Mouse (Mus musculus): ENCODE measurements around the gene Gm20425. TPM values are rescaled to one million over a fixed set of nuclear protein-coding genes. Genes with fewer than 3 reads are reported as not detected.
A peak's percentile ranks its signal among the peaks of the same experiment; 100 is the strongest.

Gene Gm20425
- total RNA-seq, 2 experiments from 2014 or later, result 1.7 to 3.5 TPM

GRCm38 (mm10) chr9:103234059-103234458 lies 4.0 kb upstream of the Gm20425 start:
- intact Hi-C loops (cut with DNase I), result no loop called here
- no peak for TF ChIP-seq CTCF (IDR thresholded peaks at IDR 0.05)
- DNase-seq, result no peak
- Histone ChIP-seq H3K27ac (0 out of 2 replicates have a peak overlapping the region, but pooled peaks have one; percentile 1), H3K4me3 (no peak overlapping the region)

GRCm38 (mm10) chr9:103233006-103233395 lies 2.9 kb upstream of the Gm20425 start:
- H3K4me3 ChIP-seq, result no peak overlapping the region
- intact Hi-C loops (cut with DNase I), result no loop called here
- no peak for TF ChIP-seq CTCF (IDR thresholded peaks at IDR 0.05)
- no peak overlapping the region for H3K27ac ChIP-seq
- no peak for DNase-seq

DNA sequence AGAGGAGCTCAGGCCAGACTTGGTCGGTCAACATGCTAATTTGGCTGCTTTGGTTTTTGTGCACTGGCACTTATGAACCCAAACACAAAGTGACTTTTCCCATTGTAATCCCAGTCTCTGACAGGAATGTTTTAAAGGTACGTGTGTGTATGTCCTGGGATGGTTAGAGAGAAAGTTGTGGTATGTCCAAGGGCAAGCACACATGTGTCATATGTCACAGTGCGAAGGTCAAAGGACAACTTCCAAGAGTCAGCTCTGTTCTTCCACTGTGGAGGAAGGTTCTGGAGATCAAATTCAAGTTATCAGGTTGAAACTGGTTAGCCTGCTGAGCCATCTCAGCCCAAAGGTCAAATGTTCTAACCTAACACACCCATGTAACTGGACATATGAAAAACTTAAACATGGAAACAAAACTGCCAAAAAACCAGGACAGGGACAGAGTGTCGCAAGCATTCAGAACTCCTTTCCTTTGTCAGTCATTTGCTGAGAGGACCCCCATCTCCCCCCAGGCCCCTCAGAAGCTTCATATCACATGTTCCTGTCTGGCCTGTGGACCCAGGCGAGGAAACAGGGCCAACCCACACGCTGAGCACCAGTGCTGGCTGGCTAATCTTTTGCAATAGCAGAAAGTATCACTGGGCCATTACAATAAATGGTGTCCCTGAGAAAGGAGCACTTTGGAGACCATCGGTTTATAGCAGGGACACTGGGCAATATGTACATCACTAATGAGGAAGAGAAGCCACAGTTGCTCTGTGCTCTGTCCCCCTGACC lies 2.3 kb upstream of the Gm20425 start:
- TF ChIP-seq CTCF (IDR thresholded peaks at IDR 0.05), result no peak
- DNase-seq, result no peak
- Histone ChIP-seq H3K4me3 (no peak overlapping the region), H3K27ac (no peak overlapping the region)
- intact Hi-C loops (cut with DNase I), result no loop called here

DNA sequence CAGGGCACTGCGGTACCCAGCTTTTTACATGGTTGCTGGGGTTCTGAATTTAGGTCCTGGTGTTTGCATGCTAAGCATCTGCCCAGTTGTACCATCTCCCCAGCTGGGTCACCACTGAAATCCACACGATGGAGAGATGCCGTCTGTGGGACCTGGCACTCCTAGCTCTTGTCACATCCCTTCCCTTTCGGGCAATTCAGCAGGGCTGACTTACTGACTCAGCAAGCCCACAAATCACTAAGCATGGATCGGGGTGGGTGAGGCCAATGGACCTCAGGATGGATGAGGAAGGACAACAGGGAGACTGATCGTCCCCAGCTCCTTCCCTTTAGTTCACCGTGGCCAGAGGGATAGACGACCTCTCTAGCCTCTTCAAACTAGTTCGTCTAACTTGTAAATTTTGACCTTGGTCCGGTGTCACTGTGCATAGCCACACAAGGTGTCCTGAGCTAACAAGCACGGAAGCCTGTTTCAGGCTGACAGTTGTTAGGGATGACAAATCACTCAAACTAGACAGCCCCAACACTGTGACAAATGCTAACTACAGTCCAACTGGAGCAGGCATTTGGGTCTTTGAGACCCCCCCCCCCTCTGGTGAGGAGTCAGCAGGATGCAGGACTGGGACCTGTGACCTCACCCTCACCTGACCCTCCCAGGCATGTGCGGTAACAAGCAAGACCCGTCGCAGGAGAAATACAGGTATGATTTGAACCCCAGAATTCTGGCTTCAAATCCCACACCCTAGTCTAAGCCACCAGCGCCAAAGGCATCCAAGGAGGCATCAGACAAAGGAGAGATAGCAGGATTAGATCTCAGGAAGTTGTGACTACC lies 855 bp downstream of the Gm20425 start:
- H3K27ac ChIP-seq, result no peak overlapping the region; the same call in 1 of the 2 replicates

GRCm38 (mm10) chr9:103228370-103229003 lies 1.6 kb downstream of the Gm20425 start:
- DNase-seq, result no peak
- Histone ChIP-seq H3K27ac (no peak overlapping the region), H3K4me3 (no peak overlapping the region)
- intact Hi-C loops (cut with DNase I), result no loop called here
- no peak for TF ChIP-seq CTCF (IDR thresholded peaks at IDR 0.05)

More for the DNA sequence above, 855 bp downstream of the Gm20425 start:
- intact Hi-C loops (cut with DNase I), result no loop called here
- TF ChIP-seq CTCF (IDR thresholded peaks at IDR 0.05), result no peak
- DNase-seq, result no peak
- H3K4me3 ChIP-seq, result peak overlapping the region; percentile 60

- DNase-seq, result no peak
- intact Hi-C loops (cut with DNase I), result no loop called here
- H3K4me3 ChIP-seq, result no peak overlapping the region
- no peak for TF ChIP-seq CTCF (IDR thresholded peaks at IDR 0.05)
- no peak overlapping the region for H3K27ac ChIP-seq
Measured at GRCm38 (mm10) chr9:103227760-103228159, 2.3 kb downstream of the Gm20425 start.

- H3K4me3 ChIP-seq, result no peak overlapping the region
- DNase-seq, result peak; percentile 34
- intact Hi-C loops (cut with DNase I), result no loop called here
Measured at GRCm38 (mm10) chr9:103226806-103227205, 3.3 kb downstream of the Gm20425 start.

DNA sequence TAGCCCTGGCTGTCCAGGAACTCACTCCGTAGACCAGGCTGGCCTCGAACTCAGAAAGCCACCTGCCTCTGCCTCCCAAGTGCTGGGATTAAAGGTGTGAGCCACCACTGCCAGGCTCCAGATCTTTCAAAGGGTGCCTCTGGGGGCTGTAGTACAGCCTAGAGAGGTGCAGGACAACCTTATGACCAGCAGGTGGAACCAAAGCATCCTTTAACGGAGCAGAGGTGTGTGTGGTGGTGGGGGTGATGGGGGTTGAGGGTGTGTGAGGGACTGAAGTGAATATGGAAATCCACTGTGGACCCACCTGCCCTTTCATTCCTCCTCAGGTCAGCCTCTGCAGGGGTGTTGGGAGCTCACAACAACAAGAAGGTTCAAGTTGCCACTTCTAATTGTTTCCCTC lies 4.6 kb downstream of the Gm20425 start:
- intact Hi-C loops (cut with DNase I), result no loop called here
- Histone ChIP-seq H3K4me3 (no peak overlapping the region), H3K27ac (no peak overlapping the region)
- TF ChIP-seq CTCF (IDR thresholded peaks at IDR 0.05), result peak; percentile 45
- DNase-seq, result peak; percentile 24

More at GRCm38 (mm10) chr9:103226806-103227205, 3.3 kb downstream of the Gm20425 start:
- no peak overlapping the region for H3K27ac ChIP-seq
- TF ChIP-seq CTCF (IDR thresholded peaks at IDR 0.05), result no peak

- DNase-seq, result no peak
- intact Hi-C loops (cut with DNase I), result no loop called here
- Histone ChIP-seq H3K4me3 (no peak overlapping the region), H3K27ac (no peak overlapping the region)
- no peak for TF ChIP-seq CTCF (IDR thresholded peaks at IDR 0.05)
Measured at GRCm38 (mm10) chr9:103224721-103225120, 5.4 kb downstream of the Gm20425 start.

DNA sequence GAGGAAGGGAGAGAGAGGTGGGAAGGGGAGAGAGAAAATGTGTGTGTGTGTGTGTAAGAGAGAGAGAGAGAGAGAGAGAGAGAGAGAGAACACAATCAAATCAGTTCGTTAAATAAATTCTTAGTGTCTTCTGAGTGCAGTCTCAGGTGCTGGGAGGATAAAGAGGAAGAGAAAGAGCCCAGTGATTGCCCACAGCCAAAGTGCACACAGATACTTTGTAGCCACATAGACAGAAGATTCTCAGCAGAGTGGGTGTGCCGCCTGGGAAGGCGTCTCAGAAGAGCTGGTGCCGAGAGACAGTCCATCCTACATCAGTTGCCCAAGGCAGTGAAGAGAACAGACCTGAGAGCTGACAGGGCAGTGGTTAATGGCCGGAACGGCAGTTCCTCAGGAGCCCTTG lies 15.8 kb downstream of the Gm20425 start:
- TF ChIP-seq CTCF (IDR thresholded peaks at IDR 0.05), result no peak
- DNase-seq, result no peak
- H3K4me3 ChIP-seq, result no peak overlapping the region
- intact Hi-C loops (cut with DNase I), result no loop called here
- no peak overlapping the region for H3K27ac ChIP-seq

DNA sequence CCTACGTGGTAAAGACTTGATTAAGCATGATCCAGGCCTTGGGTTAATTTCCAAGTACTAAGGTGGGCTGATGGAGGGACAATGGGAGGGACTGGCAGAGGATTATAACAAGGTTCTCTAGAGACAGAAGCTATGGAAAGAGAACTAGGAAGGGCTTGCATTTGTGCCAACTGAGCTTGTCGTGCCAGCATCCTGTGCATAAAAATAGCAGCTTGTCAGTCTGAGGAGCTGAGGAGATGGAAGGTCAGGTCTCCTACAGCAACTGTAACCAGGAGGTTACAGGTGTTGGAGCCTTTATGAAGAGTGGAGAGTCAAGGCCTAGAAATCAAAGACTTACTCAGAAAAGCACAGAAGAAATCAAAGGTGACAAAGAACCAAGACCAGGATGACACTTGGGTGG lies 16.5 kb downstream of the Gm20425 start:
- intact Hi-C loops (cut with DNase I), result no loop called here
- DNase-seq, result peak; percentile 55
- Histone ChIP-seq H3K4me3 (no peak overlapping the region), H3K27ac (no peak overlapping the region; the same call in 1 of the 2 replicates)
- TF ChIP-seq CTCF (IDR thresholded peaks at IDR 0.05), result no peak

GRCm38 (mm10) chr9:103212654-103213420 lies 17.3 kb downstream of the Gm20425 start:
- intact Hi-C loops (cut with DNase I), result no loop called here
- peak overlapping the region; percentile 63 for H3K4me3 ChIP-seq

More at GRCm38 (mm10) chr9:103212654-103213420, 17.3 kb downstream of the Gm20425 start:
- DNase-seq, result no peak
- TF ChIP-seq CTCF (IDR thresholded peaks at IDR 0.05), result no peak
- H3K27ac ChIP-seq, result no peak overlapping the region
